Mouse (Mus musculus) liver, adult 2 months (tissue): ENCODE results near the gene Dixdc1.

Experiments used
- CTCF ChIP-seq: fragments of 200-500 bp; IDR thresholded peaks from 2 replicates; pipeline ENCODE4 v1.5.1; 2011; ENCODE audit warnings: low read depth, low read length, control low read depth
- POLR2A ChIP-seq: fragments of 200-500 bp; IDR thresholded peaks from 2 replicates; pipeline ENCODE4 v1.6.1; 2011; ENCODE audit warnings: low read length, control low read depth; ENCODE audit not compliant: insufficient read depth; ENCODE audit errors: extremely low read depth

DNA sequence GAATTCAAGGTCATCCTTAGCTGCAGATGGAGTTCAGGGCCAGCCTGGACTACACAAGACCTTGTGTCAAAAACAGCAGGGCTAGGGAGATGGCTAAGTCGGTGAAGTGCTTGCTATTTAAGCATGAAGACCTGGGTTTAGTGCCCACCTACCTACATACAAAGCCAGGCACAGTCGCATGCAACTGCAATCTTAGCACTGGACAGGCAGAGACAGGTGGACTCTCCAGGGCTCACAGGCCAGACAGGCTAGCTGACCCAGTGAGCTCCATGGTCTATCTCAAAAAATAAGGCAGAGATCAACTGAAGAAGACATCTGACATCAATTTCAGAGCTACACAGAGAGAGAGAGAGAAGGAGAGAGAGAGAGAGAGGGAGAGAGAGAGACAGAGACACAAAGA, 15.2 kb downstream of the Dixdc1 start:
- TF ChIP-seq CTCF (no peak), POLR2A (no peak)
